Mouse (Mus musculus): ENCODE data around the gene Ypel2.

Ypel2 gene

DNA sequence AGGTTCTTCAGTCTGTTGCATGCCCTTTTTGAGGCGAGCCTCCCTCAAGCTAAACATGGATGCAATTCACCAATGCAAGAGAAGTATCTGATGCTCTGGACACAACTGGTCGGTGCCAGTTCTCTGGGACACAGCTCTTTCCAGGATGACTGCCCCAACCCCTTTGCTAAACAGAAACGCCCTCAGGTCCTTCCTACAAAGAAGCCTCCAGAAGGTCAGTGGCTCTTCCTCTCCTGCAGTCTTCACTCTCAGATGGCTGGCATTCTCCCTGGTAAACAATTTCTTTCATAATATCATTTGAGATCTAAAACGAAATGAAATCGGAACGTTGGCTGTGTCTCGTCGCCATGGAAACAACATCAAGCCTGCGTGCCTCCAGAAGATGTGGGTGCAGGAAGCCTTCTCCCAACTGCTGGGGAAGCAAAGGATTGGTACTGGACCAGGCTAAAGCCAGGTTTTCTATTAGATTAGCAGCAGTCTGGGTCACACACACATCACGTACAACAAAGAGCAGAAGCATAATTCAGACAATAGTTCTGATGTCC lies 62.8 kb downstream of the Ypel2 start:
- ChIA-PET POLR2A (interaction anchor here in 1 of 4 experiments (0.6 kb wide), 1 partner anchor 495 kb away, joined by 3 read pairs; no protein-coding TSS in a partner anchor), CTCF (interaction anchor here in 1 of 4 experiments (0.6 kb wide), 1 partner anchor 320 kb away, joined by 3 read pairs; no protein-coding TSS in a partner anchor)

DNA sequence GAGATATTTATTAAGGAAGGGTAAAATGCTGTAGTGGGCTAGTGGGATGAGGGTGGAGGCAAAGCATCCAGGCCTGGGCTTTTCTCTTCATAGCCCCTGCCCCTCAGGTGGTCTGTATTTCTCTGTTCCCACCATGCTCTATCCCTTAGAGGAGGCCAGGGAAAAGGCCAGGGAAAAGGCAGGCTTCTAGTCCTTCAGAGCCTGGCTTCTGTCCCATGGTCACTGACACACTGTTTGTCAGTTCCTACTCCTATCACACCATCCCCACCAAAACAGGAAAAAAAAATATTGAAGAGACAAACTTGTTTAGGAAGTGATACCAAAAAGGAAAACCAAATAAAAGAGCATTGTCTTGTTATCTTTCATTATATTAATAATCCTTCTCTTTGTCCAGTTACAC lies 63.5 kb downstream of the Ypel2 start:
- ChIA-PET CTCF (no interaction called here), POLR2A (interaction anchor here in 2 of 4 experiments (0.6 to 1.4 kb wide), 2 partner anchors 8 to 496 kb away, joined by 3 to 4 read pairs; no protein-coding TSS in a partner anchor)

GRCm38 (mm10) chr11:86929531-86929930 lies 64.0 kb downstream of the Ypel2 start:
- CTCF ChIA-PET, result no interaction called here
- POLR2A ChIA-PET, result interaction anchor here in 2 of 4 experiments (1.2 to 1.4 kb wide), 2 partner anchors 9 to 30 kb away, joined by 3 to 4 read pairs; no protein-coding TSS in a partner anchor

- ChIA-PET CTCF (interaction anchor here in 2 of 4 experiments (0.5 to 1.0 kb wide), 4 partner anchors 18 to 849 kb away, joined by 3 to 15 read pairs (median 10); no protein-coding TSS in a partner anchor), POLR2A (interaction anchor here in 1 of 4 experiments (1.1 to 1.4 kb wide), 4 partner anchors 11 to 26 kb away, joined by 3 to 4 read pairs (median 4); no protein-coding TSS in a partner anchor)
Measured at GRCm38 (mm10) chr11:86925085-86925638, 68.3 kb downstream of the Ypel2 start.

DNA sequence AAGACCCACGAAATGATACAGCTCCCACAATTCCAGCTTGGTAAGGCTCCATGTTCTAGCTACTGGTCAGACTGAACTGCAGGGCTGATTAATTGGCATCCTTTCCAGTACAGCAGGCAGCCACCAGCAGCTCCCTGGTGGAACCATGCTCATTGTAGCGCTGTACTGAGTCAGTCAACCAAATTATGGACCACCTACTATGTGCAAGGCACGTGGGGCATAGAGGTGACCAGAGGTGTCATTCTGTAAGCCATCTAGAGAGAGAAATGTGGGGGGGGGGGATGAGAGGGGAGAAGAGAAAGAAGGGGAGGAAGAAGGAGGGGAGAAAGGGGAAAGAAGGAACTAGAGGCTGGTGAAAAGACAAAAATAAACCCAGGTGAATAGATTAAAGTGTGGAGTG lies 68.9 kb downstream of the Ypel2 start:
- CTCF ChIA-PET, result interaction anchor here in 3 of 4 experiments (0.5 to 1.0 kb wide), 5 partner anchors 18 to 849 kb away, joined by 3 to 15 read pairs (median 5); no protein-coding TSS in a partner anchor
- POLR2A ChIA-PET, result interaction anchor here in 3 of 4 experiments (0.7 to 1.5 kb wide), 5 partner anchors 10 to 26 kb away, joined by 3 to 13 read pairs (median 4); no protein-coding TSS in a partner anchor

GRCm38 (mm10) chr11:86923654-86924053 lies 69.9 kb downstream of the Ypel2 start:
- ChIA-PET CTCF (interaction anchor here in 2 of 4 experiments (0.5 to 0.6 kb wide), 2 partner anchors 32 to 72 kb away, joined by 3 to 7 read pairs; no protein-coding TSS in a partner anchor), POLR2A (interaction anchor here in 3 of 4 experiments (0.8 to 1.5 kb wide), 3 partner anchors 14 to 18 kb away, joined by 3 to 4 read pairs (median 4); no protein-coding TSS in a partner anchor)

DNA sequence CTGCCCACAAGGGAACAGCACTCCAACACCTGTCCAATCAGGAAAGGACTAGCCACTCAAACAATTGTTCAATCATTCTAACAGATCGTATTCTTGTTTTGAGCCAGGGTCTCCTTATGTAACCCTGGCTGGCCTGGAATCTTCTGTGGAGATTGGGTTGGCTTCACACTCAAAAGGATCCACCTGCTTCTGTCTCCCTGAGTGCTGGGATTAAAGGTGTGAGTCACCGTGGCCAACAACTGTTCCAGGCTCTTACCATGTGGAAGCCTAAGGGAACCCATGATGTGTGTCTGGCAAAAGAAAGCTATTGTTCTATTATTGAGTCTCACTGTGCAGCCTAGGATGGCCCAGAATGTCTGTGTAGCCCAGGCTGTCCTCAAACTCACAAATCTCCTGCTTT lies 71.5 kb downstream of the Ypel2 start:
- CTCF ChIA-PET, result interaction anchor here in 2 of 4 experiments (0.6 to 1.7 kb wide), 3 partner anchors 16 to 266 kb away, joined by 3 read pairs; no protein-coding TSS in a partner anchor

GRCm38 (mm10) chr11:86921335-86921734 lies 72.2 kb downstream of the Ypel2 start:
- CTCF ChIA-PET, result interaction anchor here (0.6 to 1.7 kb wide), 7 partner anchors 15 to 114 kb away, joined by 3 to 11 read pairs (median 3); partner anchors contain the start of gene Ypel2 (in 1 of the 4)
- POLR2A ChIA-PET, result interaction anchor here in 3 of 4 experiments (0.7 to 4.3 kb wide), 24 partner anchors 10 to 188 kb away, joined by 3 to 18 read pairs (median 4); partner anchors contain the start of genes Ska2 (in 1 of the 3) and Ypel2 (in 1 of the 3)

More for the DNA sequence above, 71.5 kb downstream of the Ypel2 start:
- POLR2A ChIA-PET, result interaction anchor here (0.9 to 4.3 kb wide), 17 partner anchors 15 to 88 kb away, joined by 3 to 18 read pairs (median 4); partner anchors contain the start of gene Ypel2 (in 1 of the 4)

DNA sequence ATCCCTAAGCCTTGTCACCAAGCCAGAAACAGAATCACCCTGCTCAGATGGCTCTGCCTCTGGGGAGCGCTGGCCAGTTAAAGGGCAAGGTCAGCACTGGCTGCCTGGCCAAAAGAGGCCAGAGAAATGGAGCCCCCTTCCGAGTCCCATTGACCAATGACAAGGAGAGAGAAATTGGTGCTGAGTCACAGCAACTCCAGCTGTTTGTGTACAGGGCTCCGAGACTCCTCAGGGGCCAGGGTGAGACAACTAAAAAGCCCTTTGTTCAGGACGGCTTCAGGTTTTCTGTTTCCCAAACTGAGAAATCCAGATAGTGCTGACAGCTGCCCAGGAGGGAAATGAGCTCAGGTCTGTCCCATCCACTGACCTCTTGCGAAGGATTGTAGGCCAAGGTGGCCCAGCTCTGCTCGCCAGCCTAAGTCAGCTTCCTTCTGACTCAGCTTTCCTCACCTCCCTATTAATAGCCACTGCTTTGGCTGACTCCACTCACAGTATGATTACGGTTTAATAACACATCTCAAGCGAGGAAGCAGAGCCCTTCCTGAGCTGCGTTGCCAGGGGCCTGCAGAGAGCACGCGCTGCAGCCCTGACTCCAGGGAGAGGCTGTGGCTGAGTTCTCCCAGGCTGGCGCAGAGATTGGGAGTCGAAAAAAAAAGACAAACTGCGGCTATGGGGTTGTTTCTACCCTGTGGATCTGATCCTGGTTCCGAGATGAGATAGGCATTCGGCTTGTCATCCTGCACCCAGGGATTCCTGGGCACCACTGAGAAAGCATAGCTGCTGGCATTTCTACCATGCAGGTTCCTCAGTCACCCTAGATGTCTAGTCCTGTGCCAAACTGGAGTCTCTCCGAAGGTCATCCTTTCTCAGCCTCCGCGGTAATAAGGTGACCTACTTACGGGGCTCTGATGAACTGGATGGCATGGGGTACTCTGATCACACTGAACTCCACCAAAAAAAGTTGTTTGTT lies 73.1 kb downstream of the Ypel2 start:
- POLR2A ChIA-PET, result interaction anchor here in 3 of 4 experiments (0.7 to 4.3 kb wide), 22 partner anchors 9 to 189 kb away, joined by 3 to 18 read pairs (median 4); partner anchors contain the start of gene Ska2 (in 1 of the 3)
- CTCF ChIA-PET, result interaction anchor here (0.6 to 1.7 kb wide), 7 partner anchors 14 to 499 kb away, joined by 3 to 11 read pairs (median 5); partner anchors contain the start of gene Ypel2 (in 1 of the 4)

DNA sequence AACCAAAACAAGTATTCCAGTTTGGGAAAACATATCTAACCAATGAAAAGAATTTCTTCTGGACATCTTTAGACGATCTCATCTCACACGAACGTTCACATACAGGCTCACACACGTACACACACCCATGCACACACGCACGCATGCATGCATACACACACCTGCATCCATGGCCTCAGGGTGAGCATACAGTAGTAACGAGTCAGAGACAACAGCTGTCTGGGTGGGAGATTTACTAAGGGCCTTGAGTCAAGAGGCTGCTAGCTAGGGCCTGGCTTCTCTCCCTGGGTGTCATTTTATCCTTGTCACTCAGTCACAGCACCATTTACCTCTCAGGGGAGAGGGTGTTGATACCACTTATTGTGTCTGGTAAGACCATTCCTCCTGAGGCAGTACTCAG lies 74.0 kb downstream of the Ypel2 start:
- CTCF ChIA-PET, result interaction anchor here in 1 of 4 experiments (0.7 kb wide), 1 partner anchor 13 kb away, joined by 3 read pairs; no protein-coding TSS in a partner anchor
- POLR2A ChIA-PET, result interaction anchor here in 3 of 4 experiments (0.9 to 4.3 kb wide), 6 partner anchors 13 to 163 kb away, joined by 3 to 18 read pairs (median 4); no protein-coding TSS in a partner anchor

DNA sequence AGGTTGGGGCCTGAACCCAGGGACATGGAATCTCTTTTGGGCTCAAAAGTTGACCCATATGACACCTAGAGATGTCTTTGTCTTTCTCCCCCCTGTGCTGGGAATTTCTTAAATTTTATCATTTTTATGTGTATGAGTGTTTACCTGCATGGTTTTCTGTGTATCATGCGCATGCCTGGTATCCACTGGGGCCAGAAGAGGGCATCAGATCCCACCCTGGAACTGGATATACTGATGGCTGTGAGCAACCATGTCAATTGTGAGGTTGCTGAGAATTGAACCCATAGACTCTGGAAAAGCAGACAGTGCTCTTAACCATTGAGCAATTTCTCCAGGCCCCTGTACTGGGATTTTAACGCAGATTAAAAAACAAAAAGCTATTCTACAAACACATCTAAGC lies 76.0 kb downstream of the Ypel2 start:
- CTCF ChIA-PET, result interaction anchor here in 2 of 4 experiments (0.6 to 1.6 kb wide), 6 partner anchors 11 to 1137 kb away, joined by 3 to 4 read pairs (median 3); no protein-coding TSS in a partner anchor
- POLR2A ChIA-PET, result interaction anchor here in 3 of 4 experiments (0.6 to 1.0 kb wide), 4 partner anchors 13 to 235 kb away, joined by 3 to 9 read pairs (median 3); no protein-coding TSS in a partner anchor

- CTCF ChIA-PET, result interaction anchor here in 2 of 4 experiments (0.6 to 1.2 kb wide), 6 partner anchors 10 to 1136 kb away, joined by 3 to 4 read pairs (median 3); no protein-coding TSS in a partner anchor
- POLR2A ChIA-PET, result interaction anchor here in 3 of 4 experiments (0.6 to 1.0 kb wide), 4 partner anchors 12 to 234 kb away, joined by 3 to 9 read pairs (median 3); no protein-coding TSS in a partner anchor
Measured at GRCm38 (mm10) chr11:86916596-86917249, 76.8 kb downstream of the Ypel2 start.

DNA sequence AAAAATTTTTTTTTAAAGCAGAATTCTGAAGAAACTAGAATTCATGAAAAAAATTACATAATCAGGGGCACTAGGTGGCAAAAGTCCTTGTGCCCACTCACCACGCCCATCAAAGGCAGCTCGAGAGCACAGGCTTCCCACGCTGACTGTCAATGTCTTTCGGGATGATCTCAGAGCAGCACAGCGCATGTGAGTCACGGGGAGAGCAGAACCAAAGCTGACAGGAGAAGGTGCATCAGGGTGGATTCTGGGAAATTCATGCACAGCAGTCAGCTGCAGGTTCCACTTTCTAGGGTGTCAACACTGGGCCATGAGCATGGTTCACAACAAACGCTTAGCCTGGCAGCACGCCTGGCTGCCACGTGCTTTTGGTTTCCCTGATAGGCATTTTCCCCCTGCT lies 79.2 kb downstream of the Ypel2 start:
- CTCF ChIA-PET, result interaction anchor here in 3 of 4 experiments (0.9 to 1.2 kb wide), 4 partner anchors 21 to 96 kb away, joined by 3 to 5 read pairs (median 4); no protein-coding TSS in a partner anchor
- POLR2A ChIA-PET, result interaction anchor here in 3 of 4 experiments (0.6 to 1.0 kb wide), 3 partner anchors 11 to 19 kb away, joined by 3 to 6 read pairs (median 3); no protein-coding TSS in a partner anchor

DNA sequence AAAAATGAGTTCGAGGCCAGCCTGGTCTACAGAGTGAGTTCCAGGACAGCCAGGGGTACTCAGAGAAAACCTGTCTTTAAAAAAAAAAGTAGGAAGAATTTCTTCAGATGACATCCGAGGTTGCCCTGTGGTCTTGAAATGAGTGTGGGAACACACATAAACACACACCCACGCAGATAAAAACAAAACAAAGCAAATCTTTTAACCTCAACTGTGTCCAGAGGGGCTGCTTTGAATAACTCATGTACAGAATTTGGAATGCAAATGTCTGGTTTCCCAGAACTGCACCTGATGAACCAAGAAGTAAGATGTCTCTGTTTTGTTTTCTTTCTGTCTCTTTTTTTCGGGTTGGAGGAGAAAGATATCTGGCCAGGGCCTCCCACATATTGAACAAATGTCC lies 83.3 kb downstream of the Ypel2 start:
- CTCF ChIA-PET, result no interaction called here

GRCm38 (mm10) chr11:86909028-86909427 lies 84.5 kb downstream of the Ypel2 start:
- ChIA-PET POLR2A (interaction anchor here in 1 of 4 experiments (1.3 to 4.8 kb wide), 2 partner anchors 11 to 82 kb away, joined by 3 to 18 read pairs; no protein-coding TSS in a partner anchor), CTCF (no interaction called here)

More for the DNA sequence above, 83.3 kb downstream of the Ypel2 start:
- POLR2A ChIA-PET, result interaction anchor here in 1 of 4 experiments (0.5 kb wide), 1 partner anchor 108 kb away, joined by 4 read pairs; no protein-coding TSS in a partner anchor

DNA sequence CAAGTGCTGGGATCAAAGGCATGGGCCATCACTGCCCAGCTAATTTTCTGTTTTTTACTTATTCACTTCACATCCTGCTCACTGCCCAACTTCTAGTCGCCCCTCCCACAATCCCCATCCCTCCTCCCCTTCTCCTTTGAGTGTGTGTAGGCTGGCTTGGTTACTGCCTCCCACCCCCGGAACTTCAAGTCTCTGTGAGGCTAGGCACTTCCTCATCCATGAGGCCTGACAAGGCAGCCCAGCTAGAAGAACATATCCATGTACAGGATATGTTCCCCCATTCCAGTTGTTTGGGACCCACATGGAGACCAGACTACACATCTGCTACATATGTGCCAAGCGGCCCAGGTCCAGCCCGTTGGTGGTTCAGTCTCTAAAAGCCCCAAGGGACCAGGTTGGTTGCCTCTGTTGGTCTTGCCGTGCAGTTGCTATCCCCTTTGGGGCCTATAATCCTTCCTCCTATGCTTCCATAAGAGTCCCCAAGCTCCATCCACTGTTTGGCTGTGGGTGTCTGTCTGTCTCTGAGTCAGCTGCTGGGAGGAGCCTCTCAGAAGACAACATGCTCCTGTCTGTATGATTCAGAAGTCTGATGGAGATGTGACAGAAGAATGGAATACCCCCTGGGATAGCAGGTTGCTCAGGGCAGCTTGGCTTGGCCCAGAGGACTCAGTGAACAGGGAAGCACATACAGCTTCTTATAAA lies 85.5 kb downstream of the Ypel2 start:
- POLR2A ChIA-PET, result interaction anchor here in 2 of 4 experiments (0.9 to 4.8 kb wide), 3 partner anchors 12 to 83 kb away, joined by 3 to 18 read pairs (median 3); no protein-coding TSS in a partner anchor
- CTCF ChIA-PET, result interaction anchor here in 3 of 4 experiments (0.9 to 3.2 kb wide), 4 partner anchors 15 to 102 kb away, joined by 3 to 29 read pairs (median 12); no protein-coding TSS in a partner anchor

Data from embryonic stem cell, embryonic (primary cell).